Mouse (Mus musculus): ENCODE measurements around the gene 4930562C15Rik.
"Not testable (repeated sequence)": the region's sequence is repeated elsewhere in the genome, so short reads cannot be mapped to it uniquely, and the experiment has no call there.

The 4930562C15Rik gene

GRCm38 (mm10) chr16:4835191-4835590 lies at the start of gene 4930562C15Rik:
Gene 4930562C15Rik, plus strand, starts transcription at chr16:4835416.
- DNase-seq (ENCODE audit: low read depth, low spot score): no peak

- no peak for DNase-seq (ENCODE audit: low read depth, low spot score)
Observed at GRCm38 (mm10) chr16:4785706-4786105, 49.5 kb upstream of the 4930562C15Rik start.

- no peak for DNase-seq (ENCODE audit: low read depth, low spot score)
Observed at GRCm38 (mm10) chr16:4788176-4788575, 47.0 kb upstream of the 4930562C15Rik start.

- DNase-seq (ENCODE audit: low read depth, low spot score): peak; percentile 61
Observed at GRCm38 (mm10) chr16:4789311-4789768, 45.9 kb upstream of the 4930562C15Rik start.

- peak; percentile 96 for DNase-seq (ENCODE audit: low read depth, low spot score)
Observed at GRCm38 (mm10) chr16:4789810-4790559, 45.2 kb upstream of the 4930562C15Rik start, which contains the start of gene Cdip1. Gene Cdip1, minus strand, starts transcription at chr16:4790292.

- no peak for DNase-seq (ENCODE audit: low read depth, low spot score)
Observed at GRCm38 (mm10) chr16:4791332-4791731, 43.9 kb upstream of the 4930562C15Rik start.

GRCm38 (mm10) chr16:4796631-4797030 lies 38.6 kb upstream of the 4930562C15Rik start:
- no peak for DNase-seq (ENCODE audit: low read depth, low spot score)

- peak; percentile 78 for DNase-seq (ENCODE audit: low read depth, low spot score)
Observed at GRCm38 (mm10) chr16:4818349-4818748, 16.9 kb upstream of the 4930562C15Rik start.

- not testable (repeated sequence) for DNase-seq (ENCODE audit: low read depth, low spot score)
Observed at GRCm38 (mm10) chr16:4824466-4824865, 10.8 kb upstream of the 4930562C15Rik start.

GRCm38 (mm10) chr16:4827639-4828038 lies 7.6 kb upstream of the 4930562C15Rik start:
- DNase-seq (ENCODE audit: low read depth, low spot score): no peak

GRCm38 (mm10) chr16:4829271-4829900 lies 5.8 kb upstream of the 4930562C15Rik start:
- no peak for DNase-seq (ENCODE audit: low read depth, low spot score)

GRCm38 (mm10) chr16:4831650-4832419 lies 3.4 kb upstream of the 4930562C15Rik start:
- peak; percentile 45 for DNase-seq (ENCODE audit: low read depth, low spot score)

- DNase-seq (ENCODE audit: low read depth, low spot score): no peak
Observed at GRCm38 (mm10) chr16:4833858-4834257, 1.4 kb upstream of the 4930562C15Rik start.

GRCm38 (mm10) chr16:4837631-4838030 lies 2.4 kb downstream of the 4930562C15Rik start:
- DNase-seq (ENCODE audit: low read depth, low spot score): no peak

GRCm38 (mm10) chr16:4839552-4839951 lies 4.3 kb downstream of the 4930562C15Rik start:
- DNase-seq (ENCODE audit: low read depth, low spot score): no peak

GRCm38 (mm10) chr16:4840231-4840630 lies 5.0 kb downstream of the 4930562C15Rik start:
- DNase-seq (ENCODE audit: low read depth, low spot score): no peak

GRCm38 (mm10) chr16:4847041-4847440 lies 11.8 kb downstream of the 4930562C15Rik start:
- no peak for DNase-seq (ENCODE audit: low read depth, low spot score)

GRCm38 (mm10) chr16:4848090-4848489 lies 12.9 kb downstream of the 4930562C15Rik start:
- DNase-seq (ENCODE audit: low read depth, low spot score): no peak

GRCm38 (mm10) chr16:4850361-4850760 lies 15.1 kb downstream of the 4930562C15Rik start:
- no peak for DNase-seq (ENCODE audit: low read depth, low spot score)

- no peak for DNase-seq (ENCODE audit: low read depth, low spot score)
Observed at GRCm38 (mm10) chr16:4850938-4851628, 15.9 kb downstream of the 4930562C15Rik start.

- no peak for DNase-seq (ENCODE audit: low read depth, low spot score)
Observed at GRCm38 (mm10) chr16:4855046-4855650, 19.9 kb downstream of the 4930562C15Rik start.

Data from ZHBTc4 (cell line).